Mouse (Mus musculus): ENCODE data around the gene Itga8.

DNA sequence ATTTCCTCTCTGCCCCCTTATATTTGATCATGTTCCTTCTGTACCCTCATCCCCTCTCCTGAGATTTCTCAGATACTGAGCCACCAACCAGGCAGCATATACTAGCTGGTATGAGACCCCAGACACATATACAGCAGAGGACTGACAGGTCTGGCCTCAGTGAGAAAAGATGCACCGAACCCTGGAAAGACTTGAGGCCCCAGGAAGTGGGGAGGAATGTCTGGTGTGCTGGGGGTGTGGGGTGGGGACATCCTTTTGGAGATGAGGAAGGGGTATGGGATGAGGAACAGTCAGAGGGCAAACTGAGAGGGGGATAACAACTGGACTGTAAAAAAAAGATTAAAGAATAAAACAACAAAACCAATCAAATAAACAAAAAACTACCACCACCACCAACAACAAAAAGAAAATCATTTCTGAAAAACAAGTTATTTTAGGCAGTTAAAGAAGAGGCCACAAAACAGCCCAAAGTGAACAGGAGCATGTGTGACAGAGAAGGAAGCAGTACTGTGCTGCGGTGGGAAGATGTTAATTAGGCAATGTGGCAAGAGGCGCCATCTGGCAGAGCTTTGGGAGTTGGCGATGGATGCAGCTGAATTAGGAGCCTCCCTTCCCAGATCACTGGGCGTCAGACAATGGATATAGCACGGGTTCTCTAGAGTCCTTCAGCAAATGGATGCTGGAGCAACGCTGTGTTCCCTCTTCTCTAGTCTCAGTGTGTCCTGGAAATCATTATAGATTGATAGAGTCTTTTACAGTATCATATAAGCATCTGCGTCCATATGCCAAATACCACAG, 9.5 kb downstream of the Itga8 start:
- no peak for TF ChIP-seq GATA1 (IDR thresholded peaks at IDR 0.05; ENCODE audit: borderline replicate concordance, low read length)
- TF ChIP-seq FLI1 (IDR thresholded peaks at IDR 0.05; ENCODE audit: low read length) = no peak
